Mouse (Mus musculus): ENCODE data around the gene Rpl36.
"Not testable (repeated sequence)": the region's sequence is repeated elsewhere in the genome, so short reads cannot be mapped to it uniquely, and the experiment has no call there.

The Rpl36 gene

GRCm38 (mm10) chr17:56608699-56609098, 4.5 kb upstream of the Rpl36 start:
- no peak for DNase-seq (ENCODE audit: low spot score in 2 of 2)

- DNase-seq (ENCODE audit: low spot score in 2 of 2): peak; percentile 84 to 93
Observed at GRCm38 (mm10) chr17:56609452-56610171, 3.6 kb upstream of the Rpl36 start, which contains the start of gene 2410015M20Rik. 2410015M20Rik (minus strand) TSS chr17:56609771.

GRCm38 (mm10) chr17:56611323-56611722, 1.9 kb upstream of the Rpl36 start:
- no peak for DNase-seq (ENCODE audit: low spot score in 2 of 2)

- DNase-seq (ENCODE audit: low spot score in 2 of 2): no peak
Observed at GRCm38 (mm10) chr17:56611861-56612564, 1.2 kb upstream of the Rpl36 start.

- DNase-seq (ENCODE audit: low spot score in 2 of 2): not testable (repeated sequence)
Observed at GRCm38 (mm10) chr17:56612565-56612939, 664 bp upstream of the Rpl36 start.

- not testable (repeated sequence) for DNase-seq (ENCODE audit: low spot score in 2 of 2)
Observed at GRCm38 (mm10) chr17:56613893-56614292, 677 bp downstream of the Rpl36 start.

- no peak for DNase-seq (ENCODE audit: low spot score in 2 of 2)
Observed at GRCm38 (mm10) chr17:56614391-56615135, 1.3 kb downstream of the Rpl36 start.

GRCm38 (mm10) chr17:56615136-56615784, 2.0 kb downstream of the Rpl36 start:
- DNase-seq (ENCODE audit: low spot score in 2 of 2): no peak

- no peak for DNase-seq (ENCODE audit: low spot score in 2 of 2)
Observed at GRCm38 (mm10) chr17:56615792-56616191, 2.6 kb downstream of the Rpl36 start.

- no peak for DNase-seq (ENCODE audit: low spot score in 2 of 2)
Observed at GRCm38 (mm10) chr17:56616725-56617124, 3.5 kb downstream of the Rpl36 start.

GRCm38 (mm10) chr17:56617628-56618027, 4.4 kb downstream of the Rpl36 start:
- no peak for DNase-seq (ENCODE audit: low spot score in 2 of 2)

GRCm38 (mm10) chr17:56625495-56625894, 12.3 kb downstream of the Rpl36 start:
- no peak for DNase-seq (ENCODE audit: low spot score in 2 of 2)

- peak in 1 of 2 experiments; percentile 20 for DNase-seq (ENCODE audit: low spot score in 2 of 2)
Observed at GRCm38 (mm10) chr17:56626260-56626659, 13.0 kb downstream of the Rpl36 start.

GRCm38 (mm10) chr17:56626754-56627470, 13.7 kb downstream of the Rpl36 start, which contains the start of gene Lonp1:
Lonp1 (minus strand) TSS chr17:56626887.
- peak; percentile 89 to 95 for DNase-seq (ENCODE audit: low spot score in 2 of 2)

- DNase-seq (ENCODE audit: low spot score in 2 of 2): no peak
Observed at GRCm38 (mm10) chr17:56627530-56628277, 14.5 kb downstream of the Rpl36 start, which contains the start of gene Catsperd. Catsperd (plus strand) TSS chr17:56628143.

- DNase-seq (ENCODE audit: low spot score in 2 of 2): not testable (repeated sequence)
Observed at GRCm38 (mm10) chr17:56629800-56630781, 16.9 kb downstream of the Rpl36 start.

GRCm38 (mm10) chr17:56631807-56632206, 18.6 kb downstream of the Rpl36 start:
- no peak for DNase-seq (ENCODE audit: low spot score in 2 of 2)

- DNase-seq (ENCODE audit: low spot score in 2 of 2): no peak
Observed at GRCm38 (mm10) chr17:56634023-56634422, 20.8 kb downstream of the Rpl36 start.

- DNase-seq (ENCODE audit: low spot score in 2 of 2): no peak
Observed at GRCm38 (mm10) chr17:56643237-56643636, 30.0 kb downstream of the Rpl36 start.

Data from cerebellum, postnatal 4 days (tissue).